Comparison of ENCODE assay signal across 9 mouse cellular contexts in genomic region chr10:75560549-75560899, GRCm38 (mm10). TPM values are rescaled to one million over a fixed set of nuclear protein-coding genes. Genes with fewer than 3 reads are reported as not detected.
A peak's percentile ranks its signal among the peaks of the same experiment; 100 is the strongest.
DNase-seq lines count a peak whose midpoint lies in the region; ATAC-seq and TF ChIP-seq lines count a peak whose summit lies in the region.
"Had no signal": no experiment of that assay in that cellular context is flagged by ENCODE, and none has a peak within 500 bp of the region (broad histone marks: within the 10 kb centered on the region; RNA-seq: fewer than 3 reads in every experiment).

No protein-coding gene starts in this region.

- no peaks in the 10 kb centered on the region for H3K9me3 ChIP-seq in embryonic facial prominence, embryonic 13.5 days
- H3K9me3 ChIP-seq in hindbrain, postnatal 0 days (ENCODE audit: low read length): no peaks in the 10 kb centered on the region
- no peaks in the 10 kb centered on the region for H3K9me3 ChIP-seq in neural tube, embryonic 13.5 days

- H3K4me3 ChIP-seq in layer of hippocampus, adult 2 months: peak overlapping the region; percentile 60
- peak overlapping the region; percentile 69 for H3K4me3 ChIP-seq in embryonic facial prominence, embryonic 13.5 days
- peak overlapping the region; percentile 66 for H3K4me3 ChIP-seq in hindbrain, postnatal 0 days (ENCODE audit: low read length)
- peak overlapping the region; percentile 67 for H3K4me3 ChIP-seq in neural tube, embryonic 13.5 days

- peaks cover 53% of the 10 kb centered on the region for H3K4me1 ChIP-seq in embryonic facial prominence, embryonic 13.5 days
- H3K4me1 ChIP-seq in hindbrain, postnatal 0 days (ENCODE audit: insufficient read depth, low read length): peaks cover 39% of the 10 kb centered on the region
- H3K4me1 ChIP-seq in neural tube, embryonic 13.5 days (replicated peaks): peaks cover 55% of the 10 kb centered on the region

- no peak for TF ChIP-seq CTCF in layer of hippocampus, adult 2 months (conservative IDR thresholded peaks at IDR 0.05)
- no peak for TF ChIP-seq CTCF in hindbrain, postnatal 0 days (IDR thresholded peaks at IDR 0.05; ENCODE audit: low read depth)

- H3K27me3 ChIP-seq in embryonic facial prominence, embryonic 13.5 days: peaks cover 37% of the 10 kb centered on the region
- no peaks in the 10 kb centered on the region for H3K27me3 ChIP-seq in hindbrain, postnatal 0 days (ENCODE audit: insufficient read depth, low read length)
- peaks cover 25% of the 10 kb centered on the region for H3K27me3 ChIP-seq in neural tube, embryonic 13.5 days

- H3K4me2 ChIP-seq in embryonic facial prominence, embryonic 13.5 days: peak overlapping the region; percentile 98
- peak overlapping the region; percentile 82 for H3K4me2 ChIP-seq in hindbrain, postnatal 0 days (ENCODE audit: low read depth, low read length)
- peak overlapping the region; percentile 70 for H3K4me2 ChIP-seq in neural tube, embryonic 13.5 days

- WGBS in embryonic facial prominence, embryonic 13.5 days: 4% methylated on average over 6 of the region's 6 CpGs
- WGBS in hindbrain, postnatal 0 days: 10% methylated on average over 6 of the region's 6 CpGs
- 16% methylated on average over 6 of the region's 6 CpGs for WGBS in neural tube, embryonic 13.5 days

- H3K9ac ChIP-seq in embryonic facial prominence, embryonic 13.5 days: peak overlapping the region; percentile 84
- peak overlapping the region; percentile 90; the same call in 1 of the 2 replicates for H3K9ac ChIP-seq in hindbrain, postnatal 0 days (replicated peaks; ENCODE audit: low read length)
- peak overlapping the region; percentile 95 for H3K9ac ChIP-seq in neural tube, embryonic 13.5 days

- DNase-seq in layer of hippocampus, adult 2 months (ENCODE audit: low spot score in 2 of 2): no peak
- DNase-seq in layer of hippocampus, adult 11-12 months (ENCODE audit: low spot score): no peak
- peak; percentile 42 for DNase-seq in hindbrain, postnatal 0 days (ENCODE audit: low spot score)
- DNase-seq in right cerebral cortex, postnatal 10 days (ENCODE audit: low spot score in 2 of 2): no peak
- no peak for DNase-seq in cerebellum, postnatal 36 days
- DNase-seq: thymus, adult 18-20 months had no signal

- peak overlapping the region; percentile 78 for H3K27ac ChIP-seq in layer of hippocampus, adult 2 months
- H3K27ac ChIP-seq in embryonic facial prominence, embryonic 13.5 days: no peak overlapping the region
- peak overlapping the region; percentile 97 for H3K27ac ChIP-seq in hindbrain, postnatal 0 days
- peak overlapping the region; percentile 96 for H3K27ac ChIP-seq in neural tube, embryonic 13.5 days (replicated peaks)

- no peaks in the 10 kb centered on the region for H3K36me3 ChIP-seq in embryonic facial prominence, embryonic 13.5 days
- H3K36me3 ChIP-seq in hindbrain, postnatal 0 days (ENCODE audit: insufficient read depth, low read length): no peaks in the 10 kb centered on the region
- peaks cover 17% of the 10 kb centered on the region for H3K36me3 ChIP-seq in neural tube, embryonic 13.5 days

- no peak for ATAC-seq in embryonic facial prominence, embryonic 13.5 days (ENCODE audit: insufficient number of reproducible peaks, insufficient read depth, low FRiP score, low TSS enrichment, low read depth)
- peak; percentile 24 for ATAC-seq in hindbrain, postnatal 0 days
- peak; percentile 30; the same call in 1 of the 2 replicates for ATAC-seq in neural tube, embryonic 13.5 days (ENCODE audit: low read depth)
- no peak for ATAC-seq in megakaryocyte-erythroid progenitor cell, adult 5-6 weeks (replicated peaks; ENCODE audit: low FRiP score, low TSS enrichment, poor library complexity, severe bottlenecking)

RNA-seq across cellular contexts. Expression of gene Lrrc75b, which starts 0.4 kb away (rescaled TPM):
- 10 to 100 TPM in 1 of 2 experiments, 1 to 10 TPM in 1; 9.7 to 12.0 TPM for total RNA-seq in layer of hippocampus, adult 2 months (2021)
- 3.9 and 6.6 TPM in 2 replicates for polyA plus RNA-seq in embryonic facial prominence, embryonic 13.5 days (2015; fragmentation: Nextera tagmentation; extraction: Ambion mirVana)
- total RNA-seq in hindbrain, postnatal 0 days (2014; rRNA removed): 30.3 and 31.4 TPM in 2 replicates
- 26.0 and 26.4 TPM in 2 replicates for polyA plus RNA-seq in hindbrain, postnatal 0 days (2015; fragmentation: Nextera tagmentation; extraction: Ambion mirVana)
- 22.2 and 24.0 TPM in 2 replicates for polyA plus RNA-seq in neural tube, embryonic 13.5 days (2015; fragmentation: Nextera tagmentation; extraction: Ambion mirVana)
- 0.07 TPM in 1 of 2 replicates, not detected in the other for total RNA-seq in megakaryocyte-erythroid progenitor cell, adult 5-6 weeks (2014; fragmentation: Nextera tagmentation)
- total RNA-seq in megakaryocyte-erythroid progenitor cell, adult 5-6 weeks (2017): not detected in 2 replicates

RNA-seq across cellular contexts. Expression of gene Ggt1, which starts 0.9 kb away (rescaled TPM):
- total RNA-seq in layer of hippocampus, adult 2 months (2021): 1 to 10 TPM; 2.7 to 4.5 TPM
- polyA plus RNA-seq in embryonic facial prominence, embryonic 13.5 days (2015; fragmentation: Nextera tagmentation; extraction: Ambion mirVana): 0.25 and 2.4 TPM in 2 replicates
- total RNA-seq in hindbrain, postnatal 0 days (2014; rRNA removed): 3.2 and 7.6 TPM in 2 replicates
- polyA plus RNA-seq in hindbrain, postnatal 0 days (2015; fragmentation: Nextera tagmentation; extraction: Ambion mirVana): 1.0 and 1.2 TPM in 2 replicates
- polyA plus RNA-seq in neural tube, embryonic 13.5 days (2015; fragmentation: Nextera tagmentation; extraction: Ambion mirVana): 0.40 and 1.6 TPM in 2 replicates
- total RNA-seq in megakaryocyte-erythroid progenitor cell, adult 5-6 weeks (2014; fragmentation: Nextera tagmentation): 3.3 TPM in 1 of 2 replicates, not detected in the other
- total RNA-seq in megakaryocyte-erythroid progenitor cell, adult 5-6 weeks (2017): not detected in 2 replicates

RNA-seq across cellular contexts. Expression of gene Ggt5, which starts 28.6 kb away (rescaled TPM):
- 1 to 10 TPM; 2.3 TPM for total RNA-seq in layer of hippocampus, adult 2 months (2021)
- polyA plus RNA-seq in embryonic facial prominence, embryonic 13.5 days (2015; fragmentation: Nextera tagmentation; extraction: Ambion mirVana): 0.96 and 2.0 TPM in 2 replicates
- total RNA-seq in hindbrain, postnatal 0 days (2014; rRNA removed): 2.8 and 3.4 TPM in 2 replicates
- 2.3 TPM in 2 replicates for polyA plus RNA-seq in hindbrain, postnatal 0 days (2015; fragmentation: Nextera tagmentation; extraction: Ambion mirVana)
- 1.6 and 2.4 TPM in 2 replicates for polyA plus RNA-seq in neural tube, embryonic 13.5 days (2015; fragmentation: Nextera tagmentation; extraction: Ambion mirVana)
- 0.52 and 0.67 TPM in 2 replicates for total RNA-seq in megakaryocyte-erythroid progenitor cell, adult 5-6 weeks (2014; fragmentation: Nextera tagmentation)
- total RNA-seq in megakaryocyte-erythroid progenitor cell, adult 5-6 weeks (2017): 0.70 and 2.7 TPM in 2 replicates

RNA-seq across cellular contexts. Expression of gene Gucd1, which starts 42.8 kb away (rescaled TPM):
- 10 to 100 TPM; 14.5 to 16.0 TPM for total RNA-seq in layer of hippocampus, adult 2 months (2021)
- 27.0 and 27.3 TPM in 2 replicates for polyA plus RNA-seq in embryonic facial prominence, embryonic 13.5 days (2015; fragmentation: Nextera tagmentation; extraction: Ambion mirVana)
- total RNA-seq in hindbrain, postnatal 0 days (2014; rRNA removed): 42.3 and 44.3 TPM in 2 replicates
- polyA plus RNA-seq in hindbrain, postnatal 0 days (2015; fragmentation: Nextera tagmentation; extraction: Ambion mirVana): 12.6 and 15.6 TPM in 2 replicates
- 18.8 and 19.6 TPM in 2 replicates for polyA plus RNA-seq in neural tube, embryonic 13.5 days (2015; fragmentation: Nextera tagmentation; extraction: Ambion mirVana)
- 13.9 and 18.9 TPM in 2 replicates for total RNA-seq in megakaryocyte-erythroid progenitor cell, adult 5-6 weeks (2014; fragmentation: Nextera tagmentation)
- total RNA-seq in megakaryocyte-erythroid progenitor cell, adult 5-6 weeks (2017): 14.8 and 19.3 TPM in 2 replicates

RNA-seq across cellular contexts. Expression of gene Snrpd3, which starts 43.2 kb away (rescaled TPM):
- 10 to 100 TPM; 69.8 to 76.6 TPM for total RNA-seq in layer of hippocampus, adult 2 months (2021)
- polyA plus RNA-seq in embryonic facial prominence, embryonic 13.5 days (2015; fragmentation: Nextera tagmentation; extraction: Ambion mirVana): 194 and 214 TPM in 2 replicates
- total RNA-seq in hindbrain, postnatal 0 days (2014; rRNA removed): 16.4 and 18.0 TPM in 2 replicates
- polyA plus RNA-seq in hindbrain, postnatal 0 days (2015; fragmentation: Nextera tagmentation; extraction: Ambion mirVana): 133 and 135 TPM in 2 replicates
- 145 and 151 TPM in 2 replicates for polyA plus RNA-seq in neural tube, embryonic 13.5 days (2015; fragmentation: Nextera tagmentation; extraction: Ambion mirVana)
- 113 and 163 TPM in 2 replicates for total RNA-seq in megakaryocyte-erythroid progenitor cell, adult 5-6 weeks (2014; fragmentation: Nextera tagmentation)
- total RNA-seq in megakaryocyte-erythroid progenitor cell, adult 5-6 weeks (2017): 74.2 and 142 TPM in 2 replicates

Comparison
In these comparisons a context has a peak if more than half of its experiments do, and no peak if none do; other contexts are left out.
1. ATAC-seq: peak in hindbrain, postnatal 0 days (single experiment) and neural tube, embryonic 13.5 days (single experiment); none in embryonic facial prominence, embryonic 13.5 days (single experiment) and megakaryocyte-erythroid progenitor cell, adult 5-6 weeks (single experiment).
2. RNA of gene Lrrc75b, which starts 0.4 kb away (total RNA-seq): 30.3 to 31.4 TPM in hindbrain, postnatal 0 days and 9.7 to 12.0 TPM in layer of hippocampus, adult 2 months; 0.07 TPM in megakaryocyte-erythroid progenitor cell, adult 5-6 weeks; every median in the first group is over 4 times any median in the second.
3. Peak in every context shown above with its lines, with median percentiles within 50 percentile points of each other: H3K4me3 ChIP-seq, H3K4me2 ChIP-seq and H3K9ac ChIP-seq.